Mouse (Mus musculus): ENCODE measurements at regions not wholly inside any gene's neighbourhood (a gene's known extent, or its start where the extent isn't known, plus 50 kb on each side); places are given as distances from the start of the nearest gene placed in this dataset.
A peak's percentile ranks its signal among the peaks of the same experiment; 100 is the strongest.

GRCm38 (mm10) chr14:83088713-83089112, 1354.7 kb upstream of the Pcdh17 start:
- peak; percentile 1 for DNase-seq
